Mouse (Mus musculus): ENCODE results near the gene Dhx37.
A peak's percentile ranks its signal among the peaks of the same experiment; 100 is the strongest.
"Not testable (repeated sequence)": the region's sequence is repeated elsewhere in the genome, so short reads cannot be mapped to it uniquely, and the experiment has no call there.

Gene Dhx37

GRCm38 (mm10) chr5:125407910-125408575, 25.9 kb downstream of the Dhx37 start:
- DNase-seq (ENCODE audit: low spot score), result no peak

- DNase-seq (ENCODE audit: low spot score), result no peak
Measured at GRCm38 (mm10) chr5:125407020-125407830, 26.7 kb downstream of the Dhx37 start.

DNA sequence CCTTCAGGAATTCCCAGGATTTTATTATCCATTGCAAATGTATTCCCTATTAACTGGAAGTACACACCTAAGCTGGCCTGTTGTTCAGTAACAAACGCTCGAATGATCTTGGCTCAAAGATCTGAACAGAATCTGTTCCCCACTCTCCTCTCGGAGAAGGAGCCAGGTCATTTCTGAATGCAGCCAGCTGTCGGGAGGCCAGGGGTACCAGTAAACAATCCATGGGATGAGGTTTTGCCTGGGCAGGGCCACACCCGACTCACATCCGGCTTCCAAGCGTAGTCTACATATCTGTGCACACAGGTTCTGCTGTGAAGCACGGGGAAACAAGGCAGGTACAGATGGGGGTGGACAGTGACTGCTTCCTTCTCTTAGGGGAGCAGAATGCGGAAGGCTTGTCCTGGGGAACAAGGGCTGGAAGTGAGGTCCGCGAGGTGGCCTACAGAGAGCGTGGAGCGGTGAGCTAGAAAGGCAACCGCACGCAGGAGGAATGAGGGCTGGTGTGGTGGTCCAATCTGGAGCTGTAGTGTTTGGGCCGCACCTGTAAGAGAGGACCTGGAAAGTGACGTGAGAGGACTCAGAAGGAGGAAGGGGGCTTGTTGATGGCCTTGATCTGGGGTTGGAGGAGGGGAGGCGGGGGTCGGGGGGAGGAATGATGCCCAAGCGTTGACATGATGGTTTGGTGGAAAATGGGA, 27.5 kb downstream of the Dhx37 start:
- peak; percentile 55 for DNase-seq (ENCODE audit: low spot score)

DNA sequence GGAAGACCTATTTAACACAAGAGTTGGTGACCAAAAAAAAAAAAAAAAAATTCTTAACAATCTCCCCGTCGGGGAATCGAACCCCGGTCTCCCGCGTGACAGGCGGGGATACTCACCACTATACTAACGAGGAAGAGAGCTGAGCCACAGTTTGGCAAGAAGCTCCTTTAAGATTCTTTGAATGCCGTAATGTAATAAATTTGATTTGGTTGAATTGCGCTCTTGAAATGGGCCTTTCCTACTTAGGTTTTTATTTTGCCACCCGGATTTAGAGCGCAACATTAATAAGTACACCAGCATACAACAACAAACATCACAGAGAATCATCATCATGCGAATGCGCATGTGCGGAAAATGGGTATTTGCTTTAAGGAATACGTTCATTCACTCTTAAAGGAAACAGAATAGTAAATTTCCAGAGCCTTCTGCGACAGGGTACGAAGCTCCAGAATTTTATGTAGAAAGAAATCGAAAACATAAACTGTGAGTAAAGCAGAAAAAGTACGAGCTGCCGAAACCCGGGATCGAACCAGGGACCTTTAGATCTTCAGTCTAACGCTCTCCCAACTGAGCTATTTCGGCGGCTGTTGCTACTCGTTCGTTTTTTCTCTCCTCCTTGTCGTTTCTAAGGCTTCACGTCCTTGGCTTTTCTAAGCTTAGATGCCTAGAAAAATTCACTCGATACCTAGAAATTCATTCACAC, 28.2 kb downstream of the Dhx37 start:
- DNase-seq (ENCODE audit: low spot score), result peak; percentile 78

DNA sequence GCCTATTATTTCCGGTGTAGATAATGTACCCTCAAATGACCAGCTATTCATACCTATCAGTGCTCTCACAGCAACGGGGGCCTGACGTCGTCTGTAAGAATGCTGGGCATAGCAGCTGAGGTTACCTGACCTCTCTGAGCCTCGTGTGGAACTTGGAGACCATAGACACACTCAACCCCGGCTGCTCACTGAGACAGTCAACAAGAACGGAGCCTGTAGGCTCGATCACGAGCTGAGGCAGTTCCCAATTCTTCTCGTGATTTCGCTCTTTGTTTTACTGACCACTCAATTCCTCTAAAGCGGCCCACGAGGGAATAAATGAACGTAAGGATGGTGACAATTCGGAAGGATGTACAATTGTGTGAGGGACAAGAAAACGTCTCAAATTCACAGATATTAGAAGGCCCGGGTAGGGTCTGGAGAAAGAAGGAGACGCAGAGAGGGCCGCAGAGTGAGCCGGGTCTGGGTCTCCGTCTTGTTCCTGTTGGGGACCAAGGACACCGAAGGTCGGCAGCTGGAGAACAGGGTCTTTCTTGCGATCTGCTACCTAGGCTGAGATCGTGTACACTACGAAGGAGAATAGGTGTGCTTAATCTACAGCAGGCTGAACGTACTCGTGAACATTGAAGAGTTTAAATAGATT, 28.9 kb downstream of the Dhx37 start:
- peak; percentile 54 for DNase-seq (ENCODE audit: low spot score)

DNA sequence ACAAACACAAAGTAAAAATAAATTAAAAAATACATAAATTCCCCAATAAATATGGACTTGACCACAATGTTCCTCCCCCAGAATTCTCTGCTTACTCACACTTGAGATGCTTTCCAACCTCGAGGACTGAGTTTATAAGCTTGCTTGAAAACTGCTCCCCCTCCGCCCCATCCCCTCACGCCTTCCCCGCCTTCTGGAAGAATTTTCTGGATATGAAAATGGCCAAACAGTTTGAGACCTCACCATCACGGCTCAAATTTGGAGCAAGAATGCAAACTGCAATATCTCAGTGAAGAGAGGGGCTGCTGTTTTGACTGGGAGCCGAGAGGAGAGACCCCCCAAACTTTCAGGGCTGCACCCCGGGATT, 29.4 kb downstream of the Dhx37 start:
- no peak for DNase-seq (ENCODE audit: low spot score)

- DNase-seq (ENCODE audit: low spot score), result peak; percentile 69
Measured at GRCm38 (mm10) chr5:125403481-125404465, 30.1 kb downstream of the Dhx37 start.

GRCm38 (mm10) chr5:125402991-125403390, 30.9 kb downstream of the Dhx37 start:
- DNase-seq (ENCODE audit: low spot score), result no peak

DNA sequence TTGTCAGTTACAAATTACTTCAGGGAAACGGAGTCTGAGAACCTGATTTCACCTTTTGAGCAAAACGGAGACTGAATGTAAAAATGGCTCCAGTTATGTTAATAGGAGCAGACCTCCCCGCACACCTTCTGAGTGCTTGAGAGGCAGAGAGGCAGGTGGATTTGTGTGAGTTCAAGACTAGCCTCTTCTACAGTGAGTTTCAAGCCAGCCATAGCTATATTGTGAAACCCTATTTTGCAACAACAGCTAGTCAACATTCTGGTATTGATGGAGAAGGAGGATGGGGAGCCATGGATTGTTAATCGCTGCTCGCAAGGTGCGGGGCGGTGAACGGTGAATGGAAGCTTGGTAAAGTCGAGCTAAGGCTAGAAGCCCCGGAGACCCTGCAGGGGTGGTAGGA, 31.4 kb downstream of the Dhx37 start:
- no peak for DNase-seq (ENCODE audit: low spot score)

- DNase-seq (ENCODE audit: low spot score), result no peak
Measured at GRCm38 (mm10) chr5:125400903-125401302, 33.0 kb downstream of the Dhx37 start.

- DNase-seq (ENCODE audit: low spot score), result no peak
Measured at GRCm38 (mm10) chr5:125395008-125395407, 38.9 kb downstream of the Dhx37 start.

- DNase-seq (ENCODE audit: low spot score), result peak; percentile 74
Measured at GRCm38 (mm10) chr5:125393622-125394603, 40.0 kb downstream of the Dhx37 start.

DNA sequence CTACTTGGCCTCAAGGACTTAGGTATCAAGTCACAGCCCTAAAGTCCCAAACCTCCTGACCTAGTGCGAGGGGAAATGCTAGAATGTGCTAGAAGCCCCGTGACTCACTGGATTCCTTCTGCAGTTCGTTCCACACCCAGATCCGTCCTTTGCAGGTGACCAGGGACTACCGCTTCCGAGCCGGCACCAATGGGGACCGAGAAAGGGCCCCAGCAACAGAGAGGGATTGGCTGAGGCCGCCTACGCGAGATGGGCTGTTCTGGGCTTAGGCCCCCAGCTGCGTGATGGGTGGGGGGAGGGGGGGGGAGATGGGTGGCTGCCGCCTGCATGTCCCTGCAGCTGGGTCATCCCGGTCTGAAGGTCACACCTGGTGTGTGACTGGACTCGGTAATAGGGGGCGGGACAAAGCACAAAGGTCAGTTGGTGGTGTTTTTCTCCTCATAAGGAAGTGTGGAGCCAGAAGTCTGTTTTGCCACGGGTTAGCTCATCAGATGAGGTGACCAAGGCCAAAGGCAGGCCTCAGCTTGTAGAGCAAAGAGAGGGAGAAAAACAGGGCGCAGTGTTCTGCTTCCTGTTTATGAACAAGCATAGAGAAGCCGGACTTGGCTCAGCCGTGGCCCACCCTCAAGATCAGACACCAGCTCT, 40.8 kb downstream of the Dhx37 start:
- peak; percentile 91 for DNase-seq (ENCODE audit: low spot score)

- no peak for DNase-seq (ENCODE audit: low spot score)
Measured at GRCm38 (mm10) chr5:125392618-125392976, 41.3 kb downstream of the Dhx37 start.

DNA sequence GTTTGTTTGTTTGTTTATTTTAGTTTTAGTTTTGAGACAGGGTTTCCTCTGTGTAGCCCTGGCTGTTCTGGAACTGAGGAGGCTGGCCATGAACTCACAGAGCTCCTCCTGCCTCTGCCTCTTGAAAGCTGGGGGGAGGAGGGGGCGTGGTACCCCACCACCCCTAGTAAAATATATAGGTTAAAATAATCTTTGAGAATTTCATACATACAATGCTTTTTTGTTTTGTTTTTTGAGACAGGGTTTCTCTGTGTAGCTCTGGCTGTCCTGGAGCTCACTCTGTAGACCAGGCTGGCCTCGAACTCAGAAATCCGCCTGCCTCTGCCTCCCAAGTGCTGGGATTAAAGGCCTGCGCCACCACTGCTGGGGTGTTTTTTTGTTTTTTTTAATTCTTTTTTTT, 41.7 kb downstream of the Dhx37 start:
- DNase-seq (ENCODE audit: low spot score), result not testable (repeated sequence)

- DNase-seq (ENCODE audit: low spot score), result peak; percentile 34
Measured at GRCm38 (mm10) chr5:125391609-125392008, 42.3 kb downstream of the Dhx37 start.

DNA sequence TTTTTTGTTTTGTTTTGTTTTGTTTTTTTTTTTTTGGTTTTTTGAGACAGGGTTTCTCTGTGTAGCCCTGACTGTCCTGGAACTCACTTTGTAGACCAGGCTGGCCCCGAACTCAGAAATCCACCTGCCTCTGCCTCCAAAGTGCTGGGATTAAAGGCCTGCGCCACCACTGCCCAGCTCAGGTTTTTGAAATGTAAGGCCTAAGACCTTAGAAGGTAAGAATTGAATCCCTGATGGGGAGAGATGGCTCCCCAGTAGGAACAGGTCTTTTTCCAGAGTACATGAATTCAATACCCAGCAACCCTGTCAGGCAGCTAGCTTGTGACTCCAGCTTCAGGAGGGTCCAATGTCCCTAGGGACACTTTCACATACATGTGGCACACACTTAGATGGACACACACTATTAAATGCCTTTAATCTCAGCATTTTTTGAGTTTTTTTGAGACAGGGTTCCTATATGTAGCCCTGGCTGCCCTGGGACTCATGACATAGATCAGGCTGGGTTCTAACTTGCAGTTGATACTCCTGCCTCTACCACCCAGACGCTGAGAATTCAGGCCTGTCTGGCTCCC, 42.9 kb downstream of the Dhx37 start:
- DNase-seq (ENCODE audit: low spot score), result no peak

DNA sequence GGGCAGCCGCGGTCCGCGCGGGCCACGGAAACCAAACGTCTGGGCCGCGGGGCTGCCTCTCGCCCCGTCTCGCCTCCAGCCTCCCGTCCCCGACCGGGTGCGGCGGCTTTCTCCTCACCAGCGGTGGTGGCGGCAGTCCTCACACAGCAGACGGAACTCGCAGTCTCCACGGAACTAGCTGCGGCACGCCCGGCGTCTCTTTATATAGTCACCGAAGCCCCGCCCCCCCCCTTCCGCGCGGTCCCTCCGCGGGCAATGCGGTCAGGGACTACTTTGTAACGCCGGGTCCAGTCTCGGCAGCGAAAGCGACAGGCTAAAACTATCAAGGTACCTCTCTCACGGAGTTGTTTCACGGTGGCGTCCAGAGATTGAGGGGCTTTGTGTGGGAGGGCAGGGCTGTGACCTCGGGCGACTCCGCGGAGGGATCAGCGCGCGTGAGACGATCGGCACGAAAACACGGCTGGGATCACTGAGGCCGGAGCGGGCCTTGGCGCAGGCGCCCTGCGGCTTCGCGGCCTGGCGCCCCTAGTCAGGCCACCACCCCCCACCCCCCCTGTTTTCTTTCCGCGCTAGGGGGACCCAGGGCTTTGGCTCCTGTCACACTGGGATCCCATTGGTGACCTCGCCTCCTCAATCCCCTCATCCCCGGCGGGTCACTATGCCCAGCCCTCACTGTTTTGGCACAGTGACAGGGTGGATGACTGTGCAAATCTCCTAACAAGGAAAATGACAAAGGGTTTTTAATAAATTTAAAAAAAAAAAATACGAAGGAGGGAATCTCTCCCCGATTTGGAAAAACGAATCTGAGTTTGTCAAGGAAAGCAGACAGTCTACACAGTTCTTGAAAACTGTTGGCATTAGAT, 44.1 kb downstream of the Dhx37 start, which contains the start of gene Ubc:
Gene Ubc (minus strand): TSS at position 624 of the 863 bp plus-strand sequence.
- DNase-seq (ENCODE audit: low spot score), result peak; percentile 83

All from spleen, adult 12 weeks (tissue).